Mouse (Mus musculus): ENCODE measurements at regions not wholly inside any gene's neighbourhood (a gene's known extent, or its start where the extent isn't known, plus 50 kb on each side); places are given as distances from the start of the nearest gene placed in this dataset.

DNA sequence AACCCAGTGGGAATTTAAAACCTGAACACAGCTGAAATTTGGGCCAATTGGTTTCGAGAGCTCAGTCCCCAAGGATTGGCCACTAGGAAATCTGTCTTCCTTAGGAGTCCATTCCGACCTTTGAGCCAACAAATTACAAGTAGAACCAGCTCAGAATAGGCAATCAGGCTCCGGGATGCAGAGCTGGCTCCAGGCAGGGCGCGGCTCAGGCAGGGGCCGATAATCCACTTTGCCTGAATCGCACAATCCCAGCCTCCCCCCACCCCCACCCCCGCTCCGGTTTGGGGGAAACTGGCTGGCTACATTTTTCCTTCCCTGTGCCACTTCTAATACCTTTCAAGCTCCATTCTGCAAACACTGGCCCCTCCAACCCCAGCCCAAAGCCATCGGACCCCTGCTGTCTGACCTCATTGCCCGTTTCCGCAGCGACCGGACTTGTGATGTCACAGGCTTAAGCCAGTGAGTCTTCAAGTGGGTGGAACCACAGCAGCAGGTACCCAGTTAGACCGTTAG is 150.5 kb upstream of the Sdk2 start:
- in situ Hi-C loops (cut with MboI; ENCODE audit: low pct_unique_long_range_greater_than_20kb in 1 of 2, low sequenced_read_pairs in 2 of 2, unreplicated experiment in 1 of 2) = no loop called here

DNA sequence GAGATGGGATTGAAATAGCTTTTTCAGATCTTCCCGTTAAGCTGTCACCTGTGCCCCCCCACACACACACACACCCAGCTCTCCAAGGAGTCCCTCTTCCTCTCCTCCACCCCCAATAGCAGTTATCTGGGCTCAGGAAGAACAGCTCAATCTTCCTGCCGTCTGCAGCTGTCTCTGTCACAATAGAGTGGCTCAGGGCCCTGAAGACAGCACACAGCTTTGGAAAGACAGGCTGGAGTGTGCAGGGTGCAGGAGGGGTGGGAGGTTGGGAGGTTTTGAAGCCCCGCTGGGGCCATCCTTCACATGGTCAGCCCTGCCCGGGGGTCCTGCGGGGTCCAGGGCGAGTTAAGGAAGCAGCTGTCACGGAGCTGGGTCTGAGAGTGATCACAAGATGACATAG is 149.6 kb upstream of the Sdk2 start:
- in situ Hi-C loops (cut with MboI; ENCODE audit: low pct_unique_long_range_greater_than_20kb in 1 of 2, low sequenced_read_pairs in 2 of 2, unreplicated experiment in 1 of 2) = no loop called here

DNA sequence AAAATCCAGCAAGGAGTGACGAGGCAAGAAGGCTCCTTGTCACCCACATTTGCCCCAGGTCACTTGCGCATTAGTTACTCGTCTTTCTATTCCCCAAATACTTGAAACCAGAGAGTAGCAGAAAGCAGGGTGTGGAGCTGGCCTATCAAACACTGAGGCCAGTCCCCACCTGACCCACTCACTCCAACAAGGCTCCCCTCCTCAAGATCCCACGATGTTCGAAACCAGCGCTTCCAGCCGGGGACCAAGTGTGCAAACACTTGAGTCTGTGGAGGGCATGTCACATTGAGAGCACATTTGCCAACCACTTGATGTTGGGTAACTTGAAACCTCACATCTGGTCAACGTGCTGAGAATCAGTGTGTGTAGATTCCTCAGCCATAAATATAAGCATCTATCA is 148.4 kb upstream of the Sdk2 start:
- in situ Hi-C loops (cut with MboI; ENCODE audit: low pct_unique_long_range_greater_than_20kb in 1 of 2, low sequenced_read_pairs in 2 of 2, unreplicated experiment in 1 of 2) = no loop called here

DNA sequence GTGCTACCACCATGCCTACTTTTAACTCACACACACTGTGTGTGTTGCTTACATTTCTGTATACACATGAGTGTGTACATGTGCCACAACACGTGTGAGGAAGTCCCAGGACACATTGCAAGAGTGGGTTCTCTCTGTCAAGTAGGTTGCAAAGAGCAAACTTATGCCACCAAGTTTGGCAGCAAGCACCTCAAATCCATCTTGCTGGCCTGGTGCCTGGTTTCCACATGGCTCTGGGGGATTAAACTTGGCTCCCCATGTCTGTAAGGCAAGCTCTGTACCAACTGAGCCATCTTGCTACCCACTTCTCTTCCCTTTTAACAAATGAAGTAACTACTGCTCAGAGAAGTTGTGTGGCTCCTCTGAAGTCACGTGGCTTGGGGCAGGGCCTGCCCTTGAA is 145.3 kb upstream of the Sdk2 start:
- in situ Hi-C loops (cut with MboI; ENCODE audit: low pct_unique_long_range_greater_than_20kb in 1 of 2, low sequenced_read_pairs in 2 of 2, unreplicated experiment in 1 of 2) = no loop called here

- in situ Hi-C loops (cut with MboI; ENCODE audit: low pct_unique_long_range_greater_than_20kb in 1 of 2, low sequenced_read_pairs in 2 of 2, unreplicated experiment in 1 of 2) = loop anchor here in 1 of 2 experiments (10.0 kb wide), 1 partner anchor 430 kb away; no protein-coding TSS in a partner anchor
These were observed 138.3 kb upstream of the Sdk2 start for GRCm38 (mm10) chr11:114205192-114205591.

GRCm38 (mm10) chr11:114203416-114203815 is 136.6 kb upstream of the Sdk2 start:
- in situ Hi-C loops (cut with MboI; ENCODE audit: low pct_unique_long_range_greater_than_20kb in 1 of 2, low sequenced_read_pairs in 2 of 2, unreplicated experiment in 1 of 2) = loop anchor here in 1 of 2 experiments (10.0 kb wide), 1 partner anchor 431 kb away; no protein-coding TSS in a partner anchor

DNA sequence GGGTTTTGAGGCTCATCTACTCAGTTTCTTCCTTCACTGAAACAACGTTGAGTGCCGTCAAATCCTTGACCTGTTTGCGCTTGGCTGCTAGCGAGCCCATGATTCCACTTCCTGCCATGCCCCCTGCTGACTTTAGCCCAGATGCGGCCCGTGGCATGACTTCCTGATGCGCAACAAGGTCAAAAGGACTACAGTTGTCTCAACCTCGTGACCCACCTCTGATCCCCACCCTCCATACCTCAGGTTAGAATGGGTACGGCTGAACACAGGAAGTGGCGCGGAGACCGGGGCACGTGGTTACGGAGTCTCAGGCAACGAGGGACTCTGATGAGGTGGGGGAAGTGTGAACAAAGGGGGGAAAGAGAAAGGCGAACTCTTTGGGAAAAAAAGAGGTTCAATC is 135.6 kb upstream of the Sdk2 start:
- in situ Hi-C loops (cut with MboI; ENCODE audit: low pct_unique_long_range_greater_than_20kb in 1 of 2, low sequenced_read_pairs in 2 of 2, unreplicated experiment in 1 of 2) = loop anchor here in 1 of 2 experiments (10.0 kb wide), 1 partner anchor 432 kb away; no protein-coding TSS in a partner anchor

DNA sequence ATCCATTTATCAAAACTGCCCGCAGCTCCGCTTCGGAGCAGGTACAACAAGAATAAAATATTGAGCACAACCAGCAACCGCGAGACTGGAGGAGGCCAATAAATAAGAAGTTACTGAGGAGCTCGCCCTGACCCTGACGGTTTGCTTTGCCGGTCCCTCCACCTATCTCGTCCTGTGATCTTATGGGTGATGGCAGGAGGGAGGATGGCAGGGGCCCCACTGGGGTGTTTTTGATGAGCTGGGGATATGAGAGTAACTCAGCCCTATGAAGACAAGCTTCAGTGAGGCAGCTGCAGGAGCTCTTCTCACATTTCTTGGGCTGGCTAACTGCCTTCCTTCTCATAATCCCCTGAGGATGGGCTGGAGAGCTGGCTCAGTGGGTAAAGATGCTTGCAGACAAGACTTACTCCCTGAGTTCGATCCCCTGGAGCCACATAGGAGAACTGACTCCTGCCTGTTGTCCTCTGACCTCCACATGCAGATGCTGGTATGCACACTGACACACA is 132.3 kb upstream of the Sdk2 start:
- in situ Hi-C loops (cut with MboI; ENCODE audit: low pct_unique_long_range_greater_than_20kb in 1 of 2, low sequenced_read_pairs in 2 of 2, unreplicated experiment in 1 of 2) = no loop called here

GRCm38 (mm10) chr11:114198317-114199032 is 131.6 kb upstream of the Sdk2 start:
- in situ Hi-C loops (cut with MboI; ENCODE audit: low pct_unique_long_range_greater_than_20kb in 1 of 2, low sequenced_read_pairs in 2 of 2, unreplicated experiment in 1 of 2) = no loop called here

GRCm38 (mm10) chr11:114195291-114195690 is 128.4 kb upstream of the Sdk2 start:
- in situ Hi-C loops (cut with MboI; ENCODE audit: low pct_unique_long_range_greater_than_20kb in 1 of 2, low sequenced_read_pairs in 2 of 2, unreplicated experiment in 1 of 2) = no loop called here

- in situ Hi-C loops (cut with MboI; ENCODE audit: low pct_unique_long_range_greater_than_20kb in 1 of 2, low sequenced_read_pairs in 2 of 2, unreplicated experiment in 1 of 2) = no loop called here
These were observed 127.3 kb upstream of the Sdk2 start for GRCm38 (mm10) chr11:114194055-114194706.

DNA sequence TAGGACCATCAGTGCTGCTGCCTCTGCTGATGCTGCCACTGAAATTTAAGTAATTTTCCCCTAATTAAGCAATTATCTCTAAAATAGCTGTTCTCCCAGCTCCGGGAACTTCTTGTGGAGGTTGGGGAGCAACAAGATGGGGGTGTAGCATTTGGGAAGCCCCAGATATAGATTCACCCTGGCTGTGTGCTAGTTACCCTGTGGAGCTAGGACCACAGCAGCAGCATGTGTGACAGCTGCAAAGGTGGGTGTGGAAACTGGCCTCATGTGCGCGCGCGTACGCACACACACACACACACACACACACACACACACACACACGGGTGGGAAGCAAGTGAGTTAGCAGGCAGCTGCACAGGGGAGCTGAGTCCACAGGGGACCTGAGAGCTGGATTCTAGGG is 126.2 kb upstream of the Sdk2 start:
- in situ Hi-C loops (cut with MboI; ENCODE audit: low pct_unique_long_range_greater_than_20kb in 1 of 2, low sequenced_read_pairs in 2 of 2, unreplicated experiment in 1 of 2) = no loop called here

DNA sequence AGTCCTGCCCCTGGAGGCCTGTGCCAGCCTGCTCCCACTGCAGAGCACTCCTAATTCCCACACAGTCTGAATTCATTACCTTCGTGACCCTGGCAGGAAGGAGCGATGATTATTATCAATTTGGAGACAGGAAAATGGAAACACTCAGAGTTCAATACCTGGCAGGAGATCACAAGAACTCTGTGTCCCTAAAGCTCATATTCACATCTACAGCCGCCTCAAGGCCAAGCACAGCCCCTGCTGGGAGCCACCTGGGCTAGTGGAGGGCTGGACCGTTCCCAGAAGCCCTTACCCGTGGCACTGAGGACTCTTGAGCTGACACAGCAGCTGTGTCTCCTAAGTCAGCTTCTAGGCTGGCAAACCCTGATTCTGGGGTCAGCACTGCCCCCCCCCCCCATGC is 124.8 kb upstream of the Sdk2 start:
- in situ Hi-C loops (cut with MboI; ENCODE audit: low pct_unique_long_range_greater_than_20kb in 1 of 2, low sequenced_read_pairs in 2 of 2, unreplicated experiment in 1 of 2) = no loop called here

DNA sequence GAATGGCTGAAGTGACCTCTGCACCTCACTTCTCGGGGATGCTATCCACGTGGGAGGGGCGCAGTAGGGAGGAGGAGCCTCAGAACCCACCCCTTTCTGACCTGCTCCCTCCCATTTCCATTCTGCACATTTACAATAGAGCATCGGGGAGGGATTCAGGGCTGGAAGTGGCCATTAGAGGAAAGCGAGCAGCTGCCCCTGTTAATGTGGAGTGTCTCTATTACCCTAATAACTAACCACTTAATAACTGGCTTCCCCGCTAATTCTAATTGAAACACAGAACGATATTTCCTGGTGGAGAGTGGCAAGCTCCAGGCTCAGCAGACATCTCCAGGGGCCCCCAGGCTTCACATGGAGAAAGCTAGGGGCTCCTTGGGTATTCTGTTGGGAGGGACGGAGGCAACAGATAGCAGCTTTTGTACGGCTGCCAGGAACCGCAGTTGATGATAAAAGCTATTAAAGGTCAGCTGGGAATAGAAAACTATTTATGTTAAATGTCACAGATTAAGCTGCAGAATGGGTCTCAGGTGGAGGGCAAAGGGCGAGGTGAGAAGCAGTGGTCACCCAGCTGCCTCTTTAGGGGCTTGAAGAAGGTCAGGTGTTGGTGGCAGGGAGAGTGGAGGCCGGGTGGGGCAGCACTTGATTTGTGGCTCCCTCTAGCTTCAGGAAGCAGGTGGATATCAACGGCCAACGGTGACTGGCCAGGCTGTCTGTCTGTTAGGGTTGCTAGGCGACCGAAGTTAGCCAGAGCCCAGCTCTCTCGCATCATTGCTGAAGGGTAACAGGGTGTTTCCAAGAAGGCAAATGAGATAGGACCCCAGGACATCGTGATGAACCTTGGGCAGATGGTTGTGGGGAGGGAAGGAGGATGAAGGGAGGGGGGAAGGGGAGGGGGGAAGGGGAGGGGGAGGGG is 118.4 kb upstream of the Sdk2 start:
- in situ Hi-C loops (cut with MboI; ENCODE audit: low pct_unique_long_range_greater_than_20kb in 1 of 2, low sequenced_read_pairs in 2 of 2, unreplicated experiment in 1 of 2) = no loop called here

- in situ Hi-C loops (cut with MboI; ENCODE audit: low pct_unique_long_range_greater_than_20kb in 1 of 2, low sequenced_read_pairs in 2 of 2, unreplicated experiment in 1 of 2) = no loop called here
These were observed 117.6 kb upstream of the Sdk2 start for GRCm38 (mm10) chr11:114184431-114184830.

DNA sequence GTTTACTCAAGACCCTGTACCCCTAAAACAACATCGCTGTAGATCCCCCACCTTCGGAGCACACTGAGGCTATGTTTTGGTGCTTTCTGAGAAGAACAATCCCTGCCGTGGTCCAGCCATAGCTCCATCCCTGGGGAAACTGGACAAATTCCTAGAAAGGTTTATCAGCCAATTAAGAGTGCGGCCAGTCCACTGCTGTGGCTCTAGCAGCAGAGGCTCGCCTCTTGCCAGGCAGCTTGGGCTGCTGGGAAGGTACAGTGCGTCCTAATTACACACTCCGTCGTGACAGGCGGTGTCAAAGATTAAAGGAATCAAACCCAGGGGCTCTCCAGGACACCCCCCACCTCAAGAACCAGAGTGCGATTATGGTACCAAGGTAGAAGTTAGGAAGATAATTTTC is 116.4 kb upstream of the Sdk2 start:
- in situ Hi-C loops (cut with MboI; ENCODE audit: low pct_unique_long_range_greater_than_20kb in 1 of 2, low sequenced_read_pairs in 2 of 2, unreplicated experiment in 1 of 2) = no loop called here

GRCm38 (mm10) chr11:114178746-114179472 is 112.1 kb upstream of the Sdk2 start:
- in situ Hi-C loops (cut with MboI; ENCODE audit: low pct_unique_long_range_greater_than_20kb in 1 of 2, low sequenced_read_pairs in 2 of 2, unreplicated experiment in 1 of 2) = no loop called here

GRCm38 (mm10) chr11:114177789-114178188 is 110.9 kb upstream of the Sdk2 start:
- in situ Hi-C loops (cut with MboI; ENCODE audit: low pct_unique_long_range_greater_than_20kb in 1 of 2, low sequenced_read_pairs in 2 of 2, unreplicated experiment in 1 of 2) = no loop called here
